Mouse (Mus musculus): Measurements from ENCODE around the gene Enpp3.

GRCm38 (mm10) chr10:24739171-24739570 lies 103.5 kb downstream of the Enpp3 start:
- TF ChIP-seq POLR2A (IDR thresholded peaks at IDR 0.05; ENCODE audit: insufficient read depth, low read depth, low read length) (no peak), EP300 (IDR thresholded peaks at IDR 0.05; ENCODE audit: insufficient read depth, low read depth, low read length) (no peak)

All from heart, adult 2 months (tissue).